In the genomic region with DNA sequence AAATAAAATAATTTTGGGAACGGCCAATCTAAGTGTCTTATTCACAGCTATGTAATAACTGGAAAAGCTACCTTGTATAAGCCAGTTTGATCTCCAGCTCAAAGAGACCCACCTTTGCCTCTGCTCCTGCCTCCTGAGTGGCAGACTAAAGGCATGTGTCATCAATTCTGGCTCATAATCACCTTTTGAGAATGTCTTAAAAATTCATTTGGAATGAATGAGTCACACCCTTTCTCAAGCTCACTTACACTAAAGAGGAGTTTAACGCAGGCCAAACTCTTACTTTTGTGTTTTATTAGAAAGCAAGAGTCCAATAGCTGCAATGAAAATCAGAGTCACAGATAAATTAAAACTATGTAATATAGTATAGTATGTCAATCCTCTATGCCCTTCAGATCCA, we compare ENCODE assay signal across 20 mouse cellular contexts. TPM values are rescaled to one million over a fixed set of nuclear protein-coding genes. Genes with fewer than 3 reads are reported as not detected.
A peak's percentile ranks its signal among the peaks of the same experiment; 100 is the strongest.
DNase-seq lines count a peak whose midpoint lies in the region; ATAC-seq and TF ChIP-seq lines count a peak whose summit lies in the region.
"Had no signal": no experiment of that assay in that cellular context is flagged by ENCODE, and none has a peak within 500 bp of the region (broad histone marks: within the 10 kb centered on the region; RNA-seq: fewer than 3 reads in every experiment).

No protein-coding gene starts in this region.

- H3K4me1 ChIP-seq in lung, postnatal 0 days (ENCODE audit: insufficient read depth, low read depth, low read length), result peaks cover 6% of the 10 kb centered on the region; the same call in 1 of the 2 replicates
- H3K4me1 ChIP-seq in stomach, postnatal 0 days (replicated peaks; ENCODE audit: control insufficient read depth, insufficient read depth), result 0 out of 2 replicates have a peak, but pooled peaks cover 7% of the 10 kb centered on the region
- peaks cover 43% of the 10 kb centered on the region for H3K4me1 ChIP-seq in forebrain, embryonic 16.5 days (replicated peaks; ENCODE audit: control insufficient read depth, insufficient read depth, low read length)

- no peak; the same call in 1 of the 2 replicates for ATAC-seq in lung, postnatal 0 days
- ATAC-seq in stomach, postnatal 0 days (ENCODE audit: low FRiP score, low TSS enrichment), result peak; percentile 33; the same call in 1 of the 2 replicates
- ATAC-seq in forebrain, embryonic 16.5 days, result no peak
- ATAC-seq: forebrain, embryonic 13.5 days; forebrain, embryonic 15.5 days had no signal

- no peak overlapping the region for H3K27ac ChIP-seq in lung, postnatal 0 days (ENCODE audit: low read length)
- no peak overlapping the region for H3K27ac ChIP-seq in stomach, postnatal 0 days (replicated peaks)
- no peak overlapping the region for H3K27ac ChIP-seq in forebrain, embryonic 16.5 days (ENCODE audit: low read length)
- H3K27ac ChIP-seq: embryonic facial prominence, embryonic 10.5 days; embryonic facial prominence, embryonic 12.5 days; forebrain, embryonic 13.5 days; forebrain, embryonic 15.5 days had no signal

- H3K9ac ChIP-seq in lung, postnatal 0 days (replicated peaks; ENCODE audit: low read depth), result no peak overlapping the region
- no peak overlapping the region for H3K9ac ChIP-seq in stomach, postnatal 0 days (ENCODE audit: low read length)
- no peak overlapping the region for H3K9ac ChIP-seq in forebrain, embryonic 16.5 days (replicated peaks; ENCODE audit: low read depth, low read length)
- H3K9ac ChIP-seq: embryonic facial prominence, embryonic 12.5 days; forebrain, embryonic 13.5 days; forebrain, embryonic 15.5 days had no signal

- H3K4me2 ChIP-seq in lung, postnatal 0 days (replicated peaks; ENCODE audit: low read depth, low read length), result no peak overlapping the region
- H3K4me2 ChIP-seq in stomach, postnatal 0 days (replicated peaks; ENCODE audit: low read depth), result no peak overlapping the region
- H3K4me2 ChIP-seq in forebrain, embryonic 16.5 days (ENCODE audit: low read length), result no peak overlapping the region
- H3K4me2 ChIP-seq: embryonic facial prominence, embryonic 12.5 days; forebrain, embryonic 13.5 days; forebrain, embryonic 15.5 days had no signal

- peak; percentile 42 for DNase-seq in lung, postnatal 0 days (ENCODE audit: low spot score)
- no peak for DNase-seq in lung, postnatal 14 days
- peak; percentile 26 for DNase-seq in 416B (ENCODE audit: low read depth)
- DNase-seq in NIH3T3 (ENCODE audit: low read depth), result peak; percentile 35
- no peak for DNase-seq in stomach, postnatal 0 days (ENCODE audit: low spot score)
- DNase-seq in frontal cortex, postnatal 36 days (ENCODE audit: low spot score in 2 of 2), result no peak
- DNase-seq in thymus, adult 18-20 months, result no peak
- DNase-seq: adrenal gland, adult 2 months; adrenal gland, postnatal 10 days; adrenal gland, postnatal 25 days; cerebellum, adult 11-12 months; cerebellum, adult 2 months; cerebellum, adult 9-10 months; cerebellum, postnatal 10 days; cerebellum, postnatal 25 days had no signal

- TF ChIP-seq CTCF in lung, postnatal 0 days (IDR thresholded peaks at IDR 0.05), result no peak
- no peak for TF ChIP-seq CTCF in stomach, postnatal 0 days (IDR thresholded peaks at IDR 0.05; ENCODE audit: low read depth)

- no peaks in the 10 kb centered on the region for H3K9me3 ChIP-seq in lung, postnatal 0 days (ENCODE audit: low read length)
- no peaks in the 10 kb centered on the region for H3K9me3 ChIP-seq in stomach, postnatal 0 days (ENCODE audit: control insufficient read depth, low read length)
- no peaks in the 10 kb centered on the region for H3K9me3 ChIP-seq in forebrain, embryonic 16.5 days (ENCODE audit: control insufficient read depth, low read length)
- H3K9me3 ChIP-seq: embryonic facial prominence, embryonic 10.5 days; embryonic facial prominence, embryonic 12.5 days; forebrain, embryonic 13.5 days; forebrain, embryonic 15.5 days had no signal

- WGBS in lung, postnatal 0 days, result 63% methylated on average over 2 of the region's 2 CpGs
- 68% methylated on average over 2 of the region's 2 CpGs for WGBS in stomach, postnatal 0 days
- WGBS in forebrain, embryonic 16.5 days, result 91% methylated on average over 2 of the region's 2 CpGs

- H3K27me3 ChIP-seq in lung, postnatal 0 days (replicated peaks; ENCODE audit: insufficient read depth, low read length), result no peaks in the 10 kb centered on the region
- no peaks in the 10 kb centered on the region for H3K27me3 ChIP-seq in stomach, postnatal 0 days (ENCODE audit: control insufficient read depth, insufficient read depth, low read length)
- H3K27me3 ChIP-seq in forebrain, embryonic 16.5 days (replicated peaks; ENCODE audit: control insufficient read depth, insufficient read depth, low read length), result no peaks in the 10 kb centered on the region
- H3K27me3 ChIP-seq: embryonic facial prominence, embryonic 12.5 days; forebrain, embryonic 13.5 days; forebrain, embryonic 15.5 days had no signal

- no peak for TF ChIP-seq EP300 in lung, postnatal 0 days (IDR thresholded peaks at IDR 0.05)
- no peak for TF ChIP-seq EP300 in stomach, postnatal 0 days (optimal IDR thresholded peaks at IDR 0.05)

- H3K4me3 ChIP-seq in lung, postnatal 0 days (ENCODE audit: low read depth, low read length), result no peak overlapping the region
- no peak overlapping the region for H3K4me3 ChIP-seq in stomach, postnatal 0 days (ENCODE audit: low read depth, low read length)
- no peak overlapping the region for H3K4me3 ChIP-seq in forebrain, embryonic 16.5 days (replicated peaks; ENCODE audit: low read length)
- H3K4me3 ChIP-seq: embryonic facial prominence, embryonic 10.5 days; embryonic facial prominence, embryonic 12.5 days; forebrain, embryonic 13.5 days; forebrain, embryonic 15.5 days had no signal

- peaks cover 7% of the 10 kb centered on the region; the same call in 1 of the 2 replicates for H3K36me3 ChIP-seq in lung, postnatal 0 days (ENCODE audit: insufficient read depth, low read length)
- peaks cover 5% of the 10 kb centered on the region for H3K36me3 ChIP-seq in stomach, postnatal 0 days (ENCODE audit: control insufficient read depth, insufficient read depth, low read length)
- peaks cover 7% of the 10 kb centered on the region for H3K36me3 ChIP-seq in forebrain, embryonic 16.5 days (ENCODE audit: control insufficient read depth, insufficient read depth)

RNA-seq across cellular contexts. Expression of gene Adnp, which starts 15.1 kb away (rescaled TPM):
- 3.4 and 4.9 TPM in 2 replicates for polyA plus RNA-seq in lung, postnatal 0 days (2015; fragmentation: Nextera tagmentation; extraction: Ambion mirVana)
- 5.2 and 6.0 TPM in 2 replicates for polyA plus RNA-seq in stomach, postnatal 0 days (2015; fragmentation: Nextera tagmentation; extraction: Ambion mirVana)
- 2.8 and 3.6 TPM in 2 replicates for polyA plus RNA-seq in forebrain, embryonic 16.5 days (2015; fragmentation: Nextera tagmentation; extraction: Ambion mirVana)

RNA-seq across cellular contexts. Expression of gene Gm20716, which starts 38.3 kb away (rescaled TPM):
- 8.4 and 11.6 TPM in 2 replicates for polyA plus RNA-seq in lung, postnatal 0 days (2015; fragmentation: Nextera tagmentation; extraction: Ambion mirVana)
- 4.9 and 5.5 TPM in 2 replicates for polyA plus RNA-seq in stomach, postnatal 0 days (2015; fragmentation: Nextera tagmentation; extraction: Ambion mirVana)
- polyA plus RNA-seq in forebrain, embryonic 16.5 days (2015; fragmentation: Nextera tagmentation; extraction: Ambion mirVana), result 23.8 and 24.4 TPM in 2 replicates
- polyA plus RNA-seq: adrenal gland, adult 2 months had no signal

RNA-seq across cellular contexts. Expression of gene Dpm1, which starts 38.5 kb away (rescaled TPM):
- polyA plus RNA-seq in lung, postnatal 0 days (2015; fragmentation: Nextera tagmentation; extraction: Ambion mirVana), result 134 and 145 TPM in 2 replicates
- polyA plus RNA-seq in stomach, postnatal 0 days (2015; fragmentation: Nextera tagmentation; extraction: Ambion mirVana), result 126 and 138 TPM in 2 replicates
- polyA plus RNA-seq in forebrain, embryonic 16.5 days (2015; fragmentation: Nextera tagmentation; extraction: Ambion mirVana), result 56.1 and 65.9 TPM in 2 replicates

RNA-seq across cellular contexts. Expression of gene Mocs3, which starts 38.6 kb away (rescaled TPM):
- polyA plus RNA-seq in lung, postnatal 0 days (2015; fragmentation: Nextera tagmentation; extraction: Ambion mirVana), result 5.6 and 5.9 TPM in 2 replicates
- 6.3 and 8.1 TPM in 2 replicates for polyA plus RNA-seq in stomach, postnatal 0 days (2015; fragmentation: Nextera tagmentation; extraction: Ambion mirVana)
- 6.9 and 7.7 TPM in 2 replicates for polyA plus RNA-seq in forebrain, embryonic 16.5 days (2015; fragmentation: Nextera tagmentation; extraction: Ambion mirVana)

Comparison
In these comparisons a context has a peak if more than half of its experiments do, and no peak if none do; other contexts are left out.
1. DNase-seq: peak in lung, postnatal 0 days (single experiment), 416B (single experiment) and NIH3T3 (single experiment); none in lung, postnatal 14 days (single experiment), stomach, postnatal 0 days (single experiment), frontal cortex, postnatal 36 days (0 of 2) and thymus, adult 18-20 months (0 of 2).